Mouse (Mus musculus): ENCODE measurements around the gene Synpo2l.
"Not testable (repeated sequence)": the region's sequence is repeated elsewhere in the genome, so short reads cannot be mapped to it uniquely, and the experiment has no call there.

Gene Synpo2l

DNA sequence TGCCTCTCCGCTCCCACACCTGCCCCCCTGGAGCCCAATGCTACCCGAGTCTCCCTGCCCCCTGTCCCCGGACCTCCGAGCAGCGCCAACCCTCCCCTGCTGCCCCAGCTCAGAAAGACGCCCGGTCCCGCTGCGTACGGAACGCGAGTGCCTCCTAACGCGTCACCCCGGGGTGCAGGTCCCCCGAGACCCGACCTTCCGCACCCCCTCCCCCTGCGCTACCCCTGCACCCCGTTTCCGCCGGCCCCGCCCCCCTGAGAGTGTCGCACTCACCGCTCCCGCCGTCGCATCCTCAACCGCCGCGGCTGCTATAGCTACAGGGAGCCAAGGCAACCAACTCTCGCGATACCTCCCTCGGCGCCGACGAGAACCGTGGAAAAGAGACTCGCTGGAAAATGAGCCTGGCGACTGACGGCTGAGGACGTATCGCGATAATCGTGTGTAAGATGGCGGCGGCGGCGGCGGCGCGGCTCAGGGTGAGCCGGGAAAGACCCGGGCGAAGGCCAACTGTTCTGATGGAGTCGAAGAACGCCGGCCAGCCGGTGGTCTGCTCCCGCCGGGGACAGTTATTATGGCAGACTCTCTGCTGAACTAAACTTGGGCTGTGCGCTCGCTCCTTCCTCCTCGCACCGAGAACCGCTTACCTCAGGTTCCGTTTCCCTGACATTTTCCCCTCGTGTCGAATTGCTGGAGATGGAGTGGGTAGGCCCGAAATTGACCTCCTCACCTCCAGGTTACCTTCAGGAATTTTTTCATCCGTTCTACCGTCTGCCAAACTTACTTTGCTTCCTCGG lies 27.3 kb downstream of the Synpo2l start, which contains the start of gene Usp54:
Gene Usp54, minus strand, starts transcription at position 420 of the 794 bp plus-strand sequence.
- peak; percentile 100 for DNase-seq (ENCODE audit: low spot score)

GRCm38 (mm10) chr14:20639918-20640619 lies 28.1 kb downstream of the Synpo2l start:
- peak; percentile 40 for DNase-seq (ENCODE audit: low spot score)

GRCm38 (mm10) chr14:20638702-20639101 lies 29.5 kb downstream of the Synpo2l start:
- no peak for DNase-seq (ENCODE audit: low spot score)

DNA sequence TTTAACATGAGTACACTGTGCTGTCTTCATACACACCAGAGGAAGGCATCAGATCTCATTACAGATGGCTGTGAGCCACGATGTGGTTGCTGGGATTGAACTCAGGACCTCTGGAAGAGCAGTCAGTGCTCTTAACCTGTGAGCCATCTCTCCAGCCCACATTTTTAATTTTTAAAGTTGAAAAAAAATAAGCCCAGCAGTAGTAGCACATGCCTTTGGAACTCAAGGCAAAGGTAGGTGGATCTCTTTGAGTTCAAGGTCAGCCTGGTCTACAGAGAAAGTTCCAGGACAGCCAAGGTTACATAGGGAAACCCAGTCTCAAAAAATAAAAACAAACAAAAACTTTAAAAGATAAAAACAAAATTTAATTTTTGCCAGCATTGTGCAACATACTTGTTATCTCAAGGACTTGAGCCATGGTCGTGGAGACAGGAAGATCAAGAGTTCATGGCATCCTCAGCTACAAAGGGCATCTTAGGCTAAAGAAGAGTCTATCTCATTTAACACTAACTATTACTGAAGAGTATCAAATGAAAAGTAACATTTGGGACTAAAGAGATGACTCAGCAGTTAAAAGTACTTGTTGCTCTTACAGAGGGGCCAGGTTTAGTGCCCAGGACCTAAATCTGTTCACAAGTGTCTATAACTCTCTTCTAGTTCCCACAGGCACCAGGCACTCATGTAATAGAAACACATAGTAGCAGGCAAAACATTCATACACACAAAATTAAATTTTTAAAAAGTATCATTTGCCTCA lies 30.2 kb downstream of the Synpo2l start:
- no peak for DNase-seq (ENCODE audit: low spot score)

DNA sequence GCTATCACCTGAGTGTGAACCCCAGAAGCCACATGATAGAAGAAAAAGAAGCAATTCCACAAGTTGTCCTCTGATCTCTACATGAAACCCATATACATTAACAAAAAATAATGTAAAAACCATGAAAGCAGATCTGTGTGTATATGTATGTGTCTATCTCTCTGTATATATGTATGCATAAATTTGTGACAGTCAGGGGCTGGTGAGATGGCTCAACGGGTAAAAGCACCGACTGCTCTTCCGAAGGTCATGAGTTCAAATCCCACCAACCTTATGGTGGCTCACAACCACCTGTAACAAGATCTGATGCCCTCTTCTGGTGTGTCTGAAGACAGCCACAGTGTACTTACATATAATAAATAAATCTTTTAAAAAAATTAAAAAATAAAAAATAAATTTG lies 31.2 kb downstream of the Synpo2l start:
- DNase-seq (ENCODE audit: low spot score) = not testable (repeated sequence)

DNA sequence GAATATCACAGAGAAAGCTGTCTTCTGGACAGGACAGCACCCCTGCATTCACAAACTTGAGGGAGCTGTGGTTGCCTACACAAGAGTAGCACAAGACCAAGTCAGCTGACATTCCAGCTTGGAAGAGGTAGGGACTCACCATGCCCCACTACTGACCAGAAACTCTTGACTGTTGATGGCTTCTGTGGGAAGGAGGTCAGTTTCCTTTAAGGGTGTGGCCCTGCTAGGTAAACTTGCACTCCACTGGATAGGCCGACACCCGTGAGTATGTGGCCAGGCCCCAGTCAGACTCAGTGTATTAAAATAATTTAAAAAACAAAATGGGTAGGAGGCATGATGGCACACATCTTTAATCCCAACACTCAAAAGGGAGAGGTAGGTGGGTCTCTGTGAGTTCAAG lies 32.6 kb downstream of the Synpo2l start:
- DNase-seq (ENCODE audit: low spot score) = no peak

DNA sequence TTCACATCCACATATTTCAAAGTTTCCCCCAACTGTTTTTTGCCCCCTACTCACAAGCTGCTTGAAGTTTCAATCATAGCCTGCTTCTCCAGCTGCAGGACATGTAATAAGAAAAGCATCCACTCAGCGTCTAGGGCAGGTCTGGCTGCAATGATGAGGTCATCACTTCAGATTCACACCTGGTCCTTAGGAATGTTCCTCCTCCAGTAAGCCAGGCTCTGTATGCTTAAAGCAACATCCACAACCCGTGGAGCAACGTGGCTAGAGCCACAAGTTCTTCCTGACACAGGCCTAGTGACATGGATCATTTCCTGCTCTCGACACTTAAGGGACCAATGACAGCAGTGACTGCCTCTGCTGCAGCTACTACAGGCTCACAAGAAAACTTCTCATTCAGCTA lies 36.9 kb downstream of the Synpo2l start:
- no peak for DNase-seq (ENCODE audit: low spot score)

DNA sequence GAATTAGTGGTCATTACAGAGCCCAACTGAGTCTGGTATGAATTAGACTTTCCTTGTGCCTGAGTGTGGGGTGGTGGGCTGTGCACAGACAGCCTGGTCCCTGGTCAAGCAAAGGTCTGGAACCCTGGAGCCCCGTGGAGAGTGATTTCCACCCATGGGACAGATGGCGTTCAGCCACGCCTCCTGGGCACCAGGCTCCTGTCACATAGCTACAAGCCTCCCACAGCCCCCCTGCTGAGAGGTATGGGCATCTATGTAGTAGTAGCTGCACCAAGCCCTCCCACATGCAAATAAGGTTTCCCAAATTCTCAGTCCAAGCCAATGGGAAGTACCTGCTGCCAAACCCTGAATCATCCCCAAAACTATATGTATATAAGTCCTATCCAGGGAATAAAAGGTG lies 41.2 kb downstream of the Synpo2l start:
- no peak for DNase-seq (ENCODE audit: low spot score)

DNA sequence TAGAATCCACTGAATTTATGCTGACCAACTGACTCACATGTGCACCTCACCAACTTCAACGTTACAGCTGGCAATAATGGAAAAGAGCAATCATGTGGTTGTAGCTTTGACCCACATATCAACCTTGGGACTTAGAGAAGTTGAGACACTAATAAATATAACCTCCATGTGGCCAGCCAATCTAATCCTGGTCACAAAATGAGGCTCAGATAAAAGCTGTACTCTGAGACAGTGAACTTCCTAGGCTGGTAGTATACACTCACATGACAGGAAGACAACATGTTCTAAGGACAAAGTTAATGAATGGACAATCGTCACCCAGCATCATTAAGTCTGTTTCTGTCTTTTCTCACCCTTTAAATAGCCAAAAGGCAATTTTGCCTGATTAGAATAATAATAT lies 41.7 kb downstream of the Synpo2l start:
- DNase-seq (ENCODE audit: low spot score) = no peak

- DNase-seq (ENCODE audit: low spot score) = no peak
Observed at GRCm38 (mm10) chr14:20622907-20623306, 45.2 kb downstream of the Synpo2l start.

DNA sequence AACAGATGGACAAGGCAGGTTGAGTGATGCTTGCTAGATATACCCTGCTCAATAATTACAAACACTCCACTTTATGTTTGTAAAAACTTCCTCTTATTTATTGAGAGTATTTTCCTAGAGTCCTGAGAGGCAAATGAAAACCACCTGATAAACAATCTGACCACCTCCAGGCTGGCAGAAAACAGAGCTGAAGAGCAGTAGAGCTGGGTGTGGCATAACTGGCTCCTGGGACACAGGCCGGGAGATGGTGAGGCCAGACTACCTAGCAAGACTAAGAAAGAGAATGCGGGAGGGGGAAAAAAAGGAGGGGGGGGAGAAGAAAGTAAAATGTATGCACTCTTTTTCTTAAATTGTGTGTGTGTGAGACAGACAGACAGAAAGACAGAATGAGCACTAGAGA lies 45.7 kb downstream of the Synpo2l start:
- no peak for DNase-seq (ENCODE audit: low spot score)

DNA sequence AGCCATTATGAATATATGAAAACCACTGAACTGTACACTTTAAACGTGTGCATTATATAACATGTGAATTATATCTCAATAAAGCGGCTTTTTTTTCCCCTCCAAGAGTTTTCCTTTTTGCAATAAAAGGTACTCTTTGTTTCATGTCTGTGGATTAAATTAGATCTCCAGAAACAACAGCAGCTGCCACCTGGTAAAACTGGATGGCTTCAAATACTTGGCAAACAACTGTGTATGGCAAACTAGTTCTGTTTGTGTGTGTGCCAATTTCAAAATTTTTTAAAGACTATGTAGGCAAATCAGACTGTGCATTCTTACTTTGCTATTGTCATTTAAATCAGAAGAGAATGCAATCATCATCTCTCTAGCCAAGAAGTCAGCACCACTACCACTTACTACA lies 46.3 kb downstream of the Synpo2l start:
- no peak for DNase-seq (ENCODE audit: low spot score)

GRCm38 (mm10) chr14:20619131-20619530 lies 49.0 kb downstream of the Synpo2l start:
- no peak for DNase-seq (ENCODE audit: low spot score)

- DNase-seq (ENCODE audit: low spot score) = no peak
Observed at GRCm38 (mm10) chr14:20618211-20618610, 49.9 kb downstream of the Synpo2l start.

- DNase-seq (ENCODE audit: low spot score) = peak; percentile 35
Observed at GRCm38 (mm10) chr14:20616421-20616820, 51.7 kb downstream of the Synpo2l start.

DNA sequence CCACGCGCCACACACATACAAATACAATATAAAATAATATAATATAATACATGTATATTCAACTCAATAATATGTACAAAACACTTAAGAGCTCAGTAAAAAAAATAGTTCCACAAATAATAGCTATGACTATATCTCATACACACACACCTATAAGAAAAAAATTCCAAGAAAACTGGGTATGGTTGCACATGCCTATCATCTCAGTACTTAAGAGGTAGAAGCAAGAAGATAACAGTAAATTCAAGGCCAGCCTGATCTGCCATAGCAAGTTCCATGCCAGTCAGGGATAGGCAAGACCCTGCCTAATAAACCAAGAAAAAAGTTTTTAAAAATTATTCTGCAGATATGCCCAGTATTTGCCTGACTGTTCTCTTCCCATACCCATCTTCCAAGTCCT lies 53.1 kb downstream of the Synpo2l start:
- DNase-seq (ENCODE audit: low spot score) = no peak

GRCm38 (mm10) chr14:20612820-20613219 lies 55.3 kb downstream of the Synpo2l start:
- no peak for DNase-seq (ENCODE audit: low spot score)

GRCm38 (mm10) chr14:20610146-20610545 lies 58.0 kb downstream of the Synpo2l start:
- peak; percentile 5 for DNase-seq (ENCODE audit: low spot score)

DNA sequence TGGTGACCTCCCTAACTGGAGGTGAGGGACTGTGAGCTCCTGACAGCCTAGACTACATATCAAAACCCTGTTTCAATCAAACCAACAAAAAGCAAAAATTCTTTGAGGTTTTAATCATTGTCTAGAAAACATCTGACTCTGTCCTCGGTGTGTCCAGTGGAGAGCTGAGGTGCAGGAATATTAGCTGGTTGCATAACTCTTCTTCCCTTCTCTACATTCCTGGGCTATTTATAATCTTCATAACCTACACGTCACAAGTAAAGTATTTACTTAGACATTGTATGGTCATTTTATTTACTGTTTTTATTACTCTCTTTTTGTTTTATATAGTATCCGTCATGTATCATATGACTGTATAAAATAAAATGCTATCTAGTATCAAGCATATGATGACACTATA lies 58.6 kb downstream of the Synpo2l start:
- no peak for DNase-seq (ENCODE audit: low spot score)
